Mouse (Mus musculus) lung, adult 2 months (tissue): ENCODE results near the gene Clk4.

Source experiments
- CTCF ChIP-seq: fragments of 200-500 bp; IDR thresholded peaks from 2 replicates; pipeline ENCODE4 v1.5.1; 2011; ENCODE audit warnings: mild to moderate bottlenecking, low read length, control low read depth; ENCODE audit not compliant: insufficient read depth
- POLR2A ChIP-seq: fragments of 200-500 bp; IDR thresholded peaks from 2 replicates; pipeline ENCODE4 v1.6.1; 2011; ENCODE audit warnings: low read depth, mild to moderate bottlenecking, control low read depth, low read length, borderline replicate concordance; ENCODE audit errors: extremely low read depth

DNA sequence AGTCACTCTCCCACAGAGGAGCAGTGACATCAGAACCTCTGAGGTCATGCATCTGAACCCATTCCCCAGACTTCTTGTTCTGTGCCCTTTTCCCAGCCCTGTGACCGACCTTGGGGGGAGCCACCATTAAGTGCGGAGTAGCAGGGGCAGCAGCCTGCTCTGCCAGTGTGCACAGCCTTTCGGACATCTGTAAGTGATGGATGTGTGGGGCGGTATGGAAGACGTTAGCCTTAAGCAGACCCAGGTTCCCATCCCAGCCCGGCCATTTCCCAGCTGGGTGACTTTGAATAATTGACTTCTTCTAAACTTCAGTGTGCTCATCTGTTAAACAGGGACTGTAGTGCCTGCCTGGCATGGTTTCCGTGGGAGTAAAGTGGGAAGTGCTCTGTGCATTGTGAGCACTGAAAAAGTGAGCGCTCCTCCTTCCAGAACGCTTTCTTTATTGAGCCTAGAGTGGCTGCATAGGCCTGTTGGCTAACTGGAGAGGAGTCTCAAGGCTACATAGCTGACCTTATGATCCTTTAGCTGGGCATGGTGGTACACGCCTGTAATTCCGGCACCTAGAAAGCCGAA lies 42.5 kb downstream of the Clk4 start:
- no peak for TF ChIP-seq CTCF
- no peak for TF ChIP-seq POLR2A
